Mouse (Mus musculus): ENCODE data around the gene Gal3st2b. TPM values are rescaled to one million over a fixed set of nuclear protein-coding genes. Genes with fewer than 3 reads are reported as not detected.

The Gal3st2b gene
- polyA plus RNA-seq, 1 experiment from 2014 or later: 0.14 TPM

Other genes starting within 250 kb of the Gal3st2b start
- gene Bok, start 232.7 kb upstream of the Gal3st2b start, polyA plus RNA-seq (2015; fragmentation: Nextera tagmentation; extraction: Ambion mirVana): 98.3 and 108 TPM in 2 replicates
- 85.3 and 95.0 TPM in 2 replicates for gene Atg4b, start 166.8 kb upstream of the Gal3st2b start, polyA plus RNA-seq (2015; fragmentation: Nextera tagmentation; extraction: Ambion mirVana)
- 74.5 and 75.3 TPM in 2 replicates for gene Thap4, start 163.4 kb upstream of the Gal3st2b start, polyA plus RNA-seq (2015; fragmentation: Nextera tagmentation; extraction: Ambion mirVana)
- gene Dtymk, start 116.4 kb upstream of the Gal3st2b start, polyA plus RNA-seq (2015; fragmentation: Nextera tagmentation; extraction: Ambion mirVana): 233 and 259 TPM in 2 replicates
- 20.6 TPM in 2 replicates for gene Ing5, start 114.3 kb upstream of the Gal3st2b start, polyA plus RNA-seq (2015; fragmentation: Nextera tagmentation; extraction: Ambion mirVana)
- 19.2 and 22.3 TPM in 2 replicates for gene D2hgdh, start 93.4 kb upstream of the Gal3st2b start, polyA plus RNA-seq (2015; fragmentation: Nextera tagmentation; extraction: Ambion mirVana)
- 0.10 TPM in 1 of 2 replicates, not detected in the other for gene Gal3st2, start 57.0 kb upstream of the Gal3st2b start, polyA plus RNA-seq (2015; fragmentation: Nextera tagmentation; extraction: Ambion mirVana)
- gene Gal3st2c, start 72.2 kb downstream of the Gal3st2b start, polyA plus RNA-seq (2015; fragmentation: Nextera tagmentation; extraction: Ambion mirVana): not detected in 2 replicates
- gene Neu4, start 102.1 kb downstream of the Gal3st2b start, polyA plus RNA-seq (2015; fragmentation: Nextera tagmentation; extraction: Ambion mirVana): not detected in 2 replicates
- not detected in 2 replicates for gene Pdcd1, start 134.2 kb downstream of the Gal3st2b start, polyA plus RNA-seq (2015; fragmentation: Nextera tagmentation; extraction: Ambion mirVana)

Measured in kidney, embryonic 16.5 days (tissue).